Mouse (Mus musculus) neural tube, embryonic 14.5 days (tissue): Measurements from ENCODE around the gene Numb. TPM values are rescaled to one million over a fixed set of nuclear protein-coding genes. Genes with fewer than 3 reads are reported as not detected.
"Not testable (repeated sequence)": the region's sequence is repeated elsewhere in the genome, so short reads cannot be mapped to it uniquely, and the experiment has no call there.

Experiments
- ATAC-seq: fragments of 200-750 bp; cut with Nextera tagmentation; 2 replicates; pipeline ENCODE4 v1.8.0; 2017; ENCODE audit warnings: low read depth, mild to moderate bottlenecking, moderate TSS enrichment, moderate library complexity
- H3K27ac ChIP-seq: fragments of 300-500 bp; sonication (generic); 2 replicates; pipeline ENCODE4 v1.5.1; 2014; ENCODE audit warnings: low read depth, mild to moderate bottlenecking, control low read depth, low read length, moderate library complexity, mixed read lengths
- H3K27me3 ChIP-seq: fragments of 300-500 bp; sonication (generic); 2 replicates; pipeline ENCODE4 v1.6.1; 2014; ENCODE audit warnings: low read length; ENCODE audit not compliant: control insufficient read depth, insufficient read depth
- H3K36me3 ChIP-seq: fragments of 300-500 bp; sonication (generic); 2 replicates; pipeline ENCODE4 v1.6.1; 2014; ENCODE audit warnings: low read length, mixed read lengths; ENCODE audit not compliant: control insufficient read depth, insufficient read depth
- H3K4me1 ChIP-seq: fragments of 300-500 bp; sonication (generic); 2 replicates; pipeline ENCODE4 v1.6.1; 2014; ENCODE audit warnings: low read length; ENCODE audit not compliant: control insufficient read depth, insufficient read depth
- H3K4me2 ChIP-seq: fragments of 300-500 bp; sonication (generic); 2 replicates; pipeline ENCODE4 v1.6.1; 2014; ENCODE audit warnings: mild to moderate bottlenecking, low read depth, low read length, control low read depth
- H3K4me3 ChIP-seq: fragments of 300-500 bp; sonication (generic); 2 replicates; pipeline ENCODE4 v1.5.1; 2014; ENCODE audit warnings: low read depth, low read length, control low read depth, mixed read lengths
- H3K9ac ChIP-seq: fragments of 300-500 bp; sonication (generic); replicated peaks from 2 replicates; pipeline ENCODE4 v1.6.1; 2014; ENCODE audit warnings: low read depth, mild to moderate bottlenecking, control low read depth, low read length, mixed read lengths
- H3K9me3 ChIP-seq: fragments of 300-500 bp; sonication (generic); 2 replicates; pipeline ENCODE4 v1.6.1; 2016; ENCODE audit warnings: low read length; ENCODE audit not compliant: control insufficient read depth
- WGBS: fragments of 180-500 bp; shearing (Covaris S2); extraction: QIAGEN DNeasy Blood & Tissue Kit; methylation state at CpG from one replicate; pipeline ENCODE4 v1.1.7; 2014; 5-methylcytosine and 5-hydroxymethylcytosine counted together
- polyA plus RNA-seq: library from polyadenylated mRNA; unstranded; fragments of >200 nt; fragmentation: Nextera tagmentation; extraction: Ambion mirVana; gene quantifications from 2 replicates; pipeline ENCODE4 v1.2.1, GENCODE M21; 2014

Numb gene
- polyA plus RNA-seq, 1 experiment from 2014 or later, result 16.1 TPM

- ATAC-seq, result no peak
- H3K4me2 ChIP-seq, result no peak overlapping the region
- WGBS, result 90% methylated on average over 8 of the region's 8 CpGs
- no peak overlapping the region for H3K27ac ChIP-seq
- no peaks in the 10 kb centered on the region for H3K27me3 ChIP-seq
- no peaks in the 10 kb centered on the region for H3K9me3 ChIP-seq
- no peak overlapping the region for H3K4me3 ChIP-seq
- no peaks in the 10 kb centered on the region for H3K36me3 ChIP-seq
- H3K9ac ChIP-seq, result no peak overlapping the region
- peaks cover 9% of the 10 kb centered on the region for H3K4me1 ChIP-seq
Measured at GRCm38 (mm10) chr12:83947260-83947811, 25.6 kb upstream of the Numb start.

DNA sequence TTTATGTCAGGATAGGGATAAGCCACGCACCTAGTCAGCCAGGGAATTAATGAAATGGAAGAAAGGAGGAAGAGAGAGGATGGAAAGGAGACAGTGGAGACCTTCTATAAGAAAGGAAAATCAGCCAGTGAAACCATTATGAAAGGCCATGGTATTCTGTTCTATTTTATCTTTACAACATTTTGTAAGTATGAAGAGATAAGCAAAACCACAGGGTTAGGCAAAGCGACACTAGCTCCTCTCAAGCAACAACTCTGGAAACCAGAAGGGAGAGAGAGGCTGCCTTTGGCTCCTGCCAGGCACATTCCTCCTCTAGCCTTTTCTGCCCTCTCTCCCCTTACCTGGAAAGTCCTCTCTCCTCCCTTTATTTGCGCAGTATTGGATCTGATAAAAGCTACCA, 20.2 kb upstream of the Numb start:
- no peaks in the 10 kb centered on the region for H3K36me3 ChIP-seq
- H3K9me3 ChIP-seq, result no peaks in the 10 kb centered on the region
- no peak for ATAC-seq
- H3K27ac ChIP-seq, result no peak overlapping the region
- H3K27me3 ChIP-seq, result no peaks in the 10 kb centered on the region
- no peak overlapping the region for H3K9ac ChIP-seq
- H3K4me2 ChIP-seq, result no peak overlapping the region
- 90% methylated on average over 3 of the region's 3 CpGs for WGBS
- H3K4me3 ChIP-seq, result no peak overlapping the region
- no peaks in the 10 kb centered on the region for H3K4me1 ChIP-seq

GRCm38 (mm10) chr12:83940031-83940430, 18.3 kb upstream of the Numb start:
- H3K36me3 ChIP-seq, result no peaks in the 10 kb centered on the region
- H3K9ac ChIP-seq, result no peak overlapping the region
- H3K27ac ChIP-seq, result no peak overlapping the region
- no peaks in the 10 kb centered on the region for H3K9me3 ChIP-seq
- H3K4me1 ChIP-seq, result no peaks in the 10 kb centered on the region
- H3K27me3 ChIP-seq, result no peaks in the 10 kb centered on the region
- ATAC-seq, result no peak
- no peak overlapping the region for H3K4me3 ChIP-seq
- H3K4me2 ChIP-seq, result no peak overlapping the region
- 78% methylated on average over 4 of the region's 4 CpGs for WGBS

GRCm38 (mm10) chr12:83939332-83939731, 17.6 kb upstream of the Numb start:
- ATAC-seq, result no peak
- Histone ChIP-seq H3K27ac (no peak overlapping the region), H3K4me1 (no peaks in the 10 kb centered on the region), H3K9ac (no peak overlapping the region), H3K9me3 (no peaks in the 10 kb centered on the region), H3K27me3 (no peaks in the 10 kb centered on the region), H3K4me2 (no peak overlapping the region), H3K36me3 (no peaks in the 10 kb centered on the region), H3K4me3 (no peak overlapping the region)
- WGBS, result 74% methylated on average over 2 of the region's 2 CpGs

DNA sequence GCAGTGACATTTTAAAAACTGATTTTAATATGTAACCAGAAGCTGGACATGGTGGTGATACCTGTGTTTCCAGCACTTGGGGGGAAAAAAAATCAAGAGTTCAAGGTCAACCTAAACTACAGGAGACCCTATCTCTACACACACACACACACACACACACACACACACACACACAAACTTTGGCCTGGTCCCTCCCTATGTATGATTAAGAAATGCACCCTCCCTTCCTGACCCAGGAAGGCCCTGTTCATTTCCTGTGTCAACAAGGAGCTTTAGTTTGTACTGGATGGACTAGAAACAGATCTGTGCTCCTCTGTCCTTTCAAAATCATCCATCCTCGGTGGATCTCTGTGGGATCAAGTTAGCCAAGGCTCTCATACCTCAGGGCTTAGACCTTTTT, 16.9 kb upstream of the Numb start:
- not testable (repeated sequence) for H3K36me3 ChIP-seq, H3K9me3 ChIP-seq, H3K27ac ChIP-seq, H3K9ac ChIP-seq, H3K27me3 ChIP-seq, ATAC-seq, H3K4me3 ChIP-seq, H3K4me2 ChIP-seq, H3K4me1 ChIP-seq
- 65% methylated on average over 1 of the region's 1 CpGs for WGBS

GRCm38 (mm10) chr12:83937600-83937999, 15.9 kb upstream of the Numb start:
- no peaks in the 10 kb centered on the region for H3K9me3 ChIP-seq
- 72% methylated on average over 10 of the region's 10 CpGs for WGBS
- no peak overlapping the region for H3K9ac ChIP-seq
- H3K36me3 ChIP-seq, result no peaks in the 10 kb centered on the region
- H3K27me3 ChIP-seq, result no peaks in the 10 kb centered on the region
- H3K4me1 ChIP-seq, result no peaks in the 10 kb centered on the region
- H3K27ac ChIP-seq, result no peak overlapping the region
- no peak overlapping the region for H3K4me2 ChIP-seq
- no peak for ATAC-seq
- no peak overlapping the region for H3K4me3 ChIP-seq

GRCm38 (mm10) chr12:83929186-83929804, 7.6 kb upstream of the Numb start:
- H3K4me2 ChIP-seq, result no peak overlapping the region
- no peak overlapping the region for H3K4me3 ChIP-seq
- no peak for ATAC-seq
- 41% methylated on average over 2 of the region's 2 CpGs for WGBS
- no peak overlapping the region for H3K27ac ChIP-seq
- H3K9ac ChIP-seq, result no peak overlapping the region
- no peaks in the 10 kb centered on the region for H3K9me3 ChIP-seq
- H3K27me3 ChIP-seq, result no peaks in the 10 kb centered on the region
- no peaks in the 10 kb centered on the region for H3K36me3 ChIP-seq
- H3K4me1 ChIP-seq, result no peaks in the 10 kb centered on the region

GRCm38 (mm10) chr12:83927747-83928146, 6.0 kb upstream of the Numb start:
- WGBS, result 82% methylated on average over 4 of the region's 4 CpGs
- Histone ChIP-seq H3K36me3 (no peaks in the 10 kb centered on the region), H3K4me3 (no peak overlapping the region), H3K27ac (no peak overlapping the region), H3K9ac (no peak overlapping the region), H3K27me3 (no peaks in the 10 kb centered on the region), H3K4me2 (no peak overlapping the region), H3K4me1 (no peaks in the 10 kb centered on the region), H3K9me3 (no peaks in the 10 kb centered on the region)
- no peak for ATAC-seq

DNA sequence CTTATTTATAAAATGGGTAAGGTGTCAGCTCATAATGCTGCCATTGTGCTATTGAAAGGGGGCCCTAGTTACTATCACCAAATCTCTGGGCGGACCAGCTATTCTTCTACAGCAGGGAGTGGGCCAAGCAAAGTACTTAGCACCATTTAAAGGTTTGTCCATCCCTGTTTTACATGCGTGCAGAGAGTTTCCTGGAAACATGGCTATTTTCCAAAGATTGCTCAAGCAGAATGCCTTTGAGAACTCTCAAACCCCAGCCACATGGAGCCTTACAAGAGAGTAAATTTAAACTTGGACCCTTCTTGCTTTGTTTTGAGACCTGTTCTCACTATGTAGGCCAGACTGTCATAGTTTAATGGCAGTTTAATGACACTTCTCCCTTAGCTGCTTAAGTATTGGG, 4.3 kb upstream of the Numb start:
- H3K27ac ChIP-seq, result no peak overlapping the region
- H3K4me3 ChIP-seq, result no peak overlapping the region
- no peak overlapping the region for H3K9ac ChIP-seq
- H3K27me3 ChIP-seq, result no peaks in the 10 kb centered on the region
- no peaks in the 10 kb centered on the region for H3K4me1 ChIP-seq
- no peaks in the 10 kb centered on the region for H3K36me3 ChIP-seq
- no peak overlapping the region for H3K4me2 ChIP-seq
- WGBS, result 69% methylated on average over 2 of the region's 2 CpGs
- no peaks in the 10 kb centered on the region for H3K9me3 ChIP-seq
- no peak for ATAC-seq
